Mouse (Mus musculus) heart, adult 2 months (tissue): Measurements from ENCODE around the gene Tmem170.

Source experiments
- CTCF ChIP-seq: fragments of 200-600 bp; IDR thresholded peaks from 2 replicates; pipeline ENCODE4 v1.8.1; 2022; ENCODE audit warnings: antibody characterized with exemption, mild to moderate bottlenecking, moderate library complexity
- EP300 ChIP-seq: fragments of 200-500 bp; IDR thresholded peaks from 2 replicates; pipeline ENCODE4 v1.6.1; 2011; ENCODE audit warnings: low read depth, low read length, control low read depth; ENCODE audit not compliant: insufficient read depth
- POLR2A ChIP-seq: fragments of 200-500 bp; IDR thresholded peaks from 2 replicates; pipeline ENCODE4 v1.6.1; 2011; ENCODE audit warnings: mild to moderate bottlenecking, low read depth, low read length, control low read depth; ENCODE audit not compliant: insufficient read depth

DNA sequence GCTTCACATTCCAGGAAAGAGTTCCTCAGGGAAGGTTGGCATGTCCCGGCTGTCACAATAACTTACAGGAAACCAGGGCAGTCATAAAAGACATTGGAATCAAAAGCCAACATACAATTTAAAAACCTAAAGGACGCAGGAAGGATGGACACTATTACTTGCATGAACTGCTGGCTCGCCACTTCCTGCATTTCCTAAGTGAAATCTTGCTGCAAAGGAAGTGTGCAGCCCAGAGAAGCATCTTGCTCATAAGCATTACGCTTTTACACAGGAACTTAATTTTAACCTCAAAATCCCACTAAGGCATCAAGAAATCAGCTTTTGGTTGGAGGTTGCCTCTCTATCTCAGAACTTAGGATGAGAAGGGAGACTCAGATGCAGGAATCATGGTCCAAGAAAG, 13.3 kb downstream of the Tmem170 start:
- no peak for TF ChIP-seq POLR2A
- TF ChIP-seq CTCF, result no peak
- no peak for TF ChIP-seq EP300
